Mouse (Mus musculus) urinary bladder, postnatal 14 days (tissue): ENCODE results near the gene Tnfrsf14.
A peak's percentile ranks its signal among the peaks of the same experiment; 100 is the strongest.

ENCODE experiments used
- DNase-seq: peaks from one replicate; pipeline ENCODE4 v3.0.0; 2021; ENCODE audit warnings: low spot score

Gene Tnfrsf14

DNA sequence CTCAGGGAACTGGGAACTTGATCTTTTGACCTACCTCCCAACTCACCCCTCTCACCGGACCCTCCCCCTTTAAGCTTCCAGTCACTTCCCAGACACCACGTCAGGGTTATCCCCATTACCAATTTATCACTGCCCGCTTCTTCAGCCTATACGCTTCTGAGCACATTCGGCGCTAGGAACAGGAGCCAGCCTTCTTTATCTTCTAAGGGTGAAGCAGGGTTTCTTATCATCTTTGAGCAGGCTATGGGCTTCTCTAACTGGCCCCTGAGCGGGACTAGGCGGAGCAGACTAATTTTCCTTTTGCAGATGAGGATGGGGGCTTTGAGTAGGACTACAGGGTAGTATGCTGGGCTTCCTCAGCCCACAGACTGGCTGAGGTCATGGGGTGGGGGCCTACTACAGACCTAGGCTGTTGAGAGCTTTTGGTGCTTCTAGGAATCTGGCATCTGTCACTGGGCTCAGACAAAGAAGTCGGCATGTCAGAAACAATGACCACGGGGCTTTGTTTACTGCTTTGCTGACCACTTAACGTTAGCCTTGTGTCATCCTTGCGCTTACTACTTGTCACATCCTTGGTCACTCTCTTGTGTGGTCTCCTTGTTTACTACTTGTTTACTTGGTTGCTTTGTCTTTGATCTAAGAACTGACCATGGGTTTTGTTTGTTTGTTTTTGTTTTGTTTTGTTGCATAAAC lies at the start of gene Tnfrsf14:
TSS of gene Tnfrsf14 (minus strand) at position 169 of the 693 bp plus-strand sequence.
- DNase-seq: no peak

GRCm38 (mm10) chr4:154974163-154974611 lies 45.8 kb upstream of the Tnfrsf14 start:
- peak; percentile 51 for DNase-seq

- no peak for DNase-seq
These were observed 44.2 kb upstream of the Tnfrsf14 start for GRCm38 (mm10) chr4:154972546-154972945.

DNA sequence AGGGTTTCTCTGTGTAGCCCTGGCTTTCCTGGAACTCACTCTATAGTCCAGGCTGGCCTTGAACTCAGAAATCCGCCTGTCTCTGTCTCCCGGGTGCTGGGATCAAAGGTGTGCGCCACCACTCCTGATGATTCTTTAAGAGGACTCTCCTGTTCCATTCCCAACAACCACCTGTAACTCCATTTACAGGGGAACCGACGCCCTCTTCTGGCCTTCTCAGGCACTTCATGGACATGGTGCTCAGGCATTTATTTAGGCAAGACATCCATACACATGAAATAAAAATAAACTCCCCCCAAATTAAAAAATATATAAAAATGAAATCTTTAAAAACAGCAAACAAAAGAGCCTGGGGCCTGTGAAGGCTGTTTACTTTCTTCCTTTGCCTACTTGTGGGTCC lies 38.8 kb upstream of the Tnfrsf14 start:
- DNase-seq: peak; percentile 60

- DNase-seq: no peak
These were observed 37.5 kb upstream of the Tnfrsf14 start for GRCm38 (mm10) chr4:154965856-154966255.

GRCm38 (mm10) chr4:154964581-154965235 lies 36.3 kb upstream of the Tnfrsf14 start:
- DNase-seq: no peak

GRCm38 (mm10) chr4:154963901-154964580 lies 35.7 kb upstream of the Tnfrsf14 start, which contains the start of gene Pank4:
Gene Pank4, plus strand, starts transcription at chr4:154964123.
- DNase-seq: peak; percentile 91

DNA sequence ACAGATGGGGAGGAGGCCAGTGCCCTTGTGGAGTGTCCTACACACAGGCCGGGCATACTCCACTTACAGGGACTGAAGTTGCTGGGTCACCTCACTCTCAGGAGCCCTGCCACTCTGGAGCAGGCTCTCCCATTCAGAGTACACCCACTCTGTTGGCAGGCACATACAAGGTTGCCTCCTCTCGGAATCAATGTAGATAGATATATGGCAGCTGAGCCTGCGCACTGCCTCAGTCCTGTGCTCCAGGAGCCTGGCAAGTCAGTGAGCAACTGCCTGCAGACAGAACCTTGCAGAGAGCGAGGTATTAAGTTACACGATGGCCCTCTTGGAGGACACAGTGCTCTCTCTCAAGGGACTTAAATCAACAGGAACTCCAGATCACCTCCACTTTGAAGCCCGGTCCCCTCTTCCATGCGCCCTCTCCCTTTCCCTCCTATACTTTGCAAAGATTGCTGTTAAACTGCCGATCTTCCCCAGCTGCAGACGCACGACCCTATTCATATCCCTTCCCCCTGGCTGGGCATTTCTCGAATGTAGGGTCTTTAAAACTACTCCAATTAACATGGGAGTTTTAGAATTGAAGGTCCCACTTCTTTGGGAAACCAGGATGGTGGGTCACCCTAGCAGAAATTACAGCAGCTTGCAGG lies 35.0 kb upstream of the Tnfrsf14 start:
- DNase-seq: no peak

GRCm38 (mm10) chr4:154962683-154963082 lies 34.3 kb upstream of the Tnfrsf14 start:
- no peak for DNase-seq

- no peak for DNase-seq
These were observed 33.5 kb upstream of the Tnfrsf14 start for GRCm38 (mm10) chr4:154961911-154962310.

DNA sequence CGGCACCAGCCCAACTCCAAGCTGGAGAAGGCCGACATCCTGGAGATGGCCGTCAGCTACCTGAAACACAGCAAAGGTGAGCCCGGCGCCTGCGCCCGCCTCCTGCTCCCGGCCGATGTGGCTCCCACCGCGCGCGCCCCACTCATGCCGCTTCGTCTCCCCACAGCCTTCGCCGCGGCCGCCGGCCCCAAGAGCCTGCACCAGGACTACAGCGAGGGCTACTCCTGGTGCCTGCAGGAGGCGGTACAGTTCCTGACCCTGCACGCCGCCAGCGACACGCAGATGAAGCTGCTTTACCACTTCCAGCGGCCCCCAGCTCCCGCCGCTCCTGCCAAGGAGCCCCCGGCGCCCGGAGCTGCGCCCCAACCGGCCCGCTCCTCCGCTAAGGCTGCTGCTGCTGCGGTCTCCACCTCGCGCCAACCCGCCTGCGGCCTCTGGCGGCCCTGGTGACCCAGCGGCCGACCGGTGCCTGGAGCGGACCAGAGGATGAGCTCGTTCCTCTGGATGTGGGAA lies 32.9 kb upstream of the Tnfrsf14 start:
- no peak for DNase-seq

DNA sequence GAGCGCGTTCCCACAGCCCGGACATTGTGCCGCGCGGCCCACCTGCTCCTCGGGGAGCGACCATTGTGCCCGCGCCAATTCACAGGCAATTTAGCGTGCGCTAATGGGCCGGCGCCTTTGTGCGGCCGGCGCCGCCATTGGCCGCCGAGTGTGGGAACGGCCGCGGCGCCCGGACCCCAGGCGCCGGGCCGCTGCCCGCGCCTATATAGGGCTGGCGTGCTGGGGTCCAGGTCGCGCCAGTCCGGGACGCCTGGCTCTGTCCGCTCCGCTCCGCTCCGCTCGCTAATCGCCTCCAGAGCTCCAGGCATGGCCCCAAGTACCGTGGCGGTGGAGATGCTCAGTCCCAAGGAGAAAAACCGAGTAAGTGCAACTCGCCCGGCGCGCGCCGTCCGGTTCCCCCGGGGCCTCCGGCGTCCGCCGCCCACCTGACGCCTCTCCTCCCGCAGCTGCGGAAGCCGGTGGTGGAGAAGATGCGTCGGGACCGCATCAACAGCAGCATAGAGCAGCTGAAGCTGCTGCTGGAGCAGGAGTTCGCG lies 32.4 kb upstream of the Tnfrsf14 start, which contains the start of gene Hes5:
TSS of gene Hes5 (plus strand) at position 234 of the 536 bp plus-strand sequence.
- DNase-seq: no peak

DNA sequence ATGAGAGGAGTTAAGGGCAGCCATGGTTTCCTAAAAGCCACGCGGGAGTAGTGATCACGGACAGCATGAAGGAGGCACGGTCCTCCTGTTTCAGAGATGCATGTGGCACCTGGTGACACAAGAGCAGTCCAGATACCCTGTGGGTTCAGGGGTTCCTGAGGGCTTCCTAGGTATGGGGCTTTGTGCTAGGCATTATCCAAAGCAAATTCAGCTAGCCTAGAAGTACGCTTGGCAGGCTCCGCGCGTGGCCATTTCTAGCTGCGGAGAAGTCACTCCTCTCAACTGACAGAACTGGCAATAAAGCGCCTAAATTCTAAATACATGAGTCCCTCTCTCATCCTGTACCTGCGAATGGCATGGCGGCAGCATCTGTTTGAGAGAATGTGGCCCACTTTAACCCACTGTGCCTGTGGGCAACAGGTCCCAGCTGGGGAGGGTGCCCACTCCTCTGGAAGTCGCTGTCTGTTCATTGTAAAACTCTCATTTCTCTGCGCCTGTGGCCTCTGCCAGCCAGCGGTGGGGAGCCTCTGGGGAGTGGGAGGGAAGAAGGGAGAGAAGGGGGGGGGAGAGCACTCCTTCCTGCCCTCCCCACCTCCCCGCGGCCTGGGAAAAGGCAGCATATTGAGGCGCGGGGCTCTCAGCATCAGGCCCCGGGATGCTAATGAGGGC lies 31.8 kb upstream of the Tnfrsf14 start:
- DNase-seq: no peak

- no peak for DNase-seq
These were observed 30.3 kb upstream of the Tnfrsf14 start for GRCm38 (mm10) chr4:154958621-154959020.

- DNase-seq: no peak
These were observed 29.8 kb upstream of the Tnfrsf14 start for GRCm38 (mm10) chr4:154958171-154958570.

- DNase-seq: no peak
These were observed 29.1 kb upstream of the Tnfrsf14 start for GRCm38 (mm10) chr4:154957289-154957993.

GRCm38 (mm10) chr4:154956604-154957003 lies 28.2 kb upstream of the Tnfrsf14 start:
- no peak for DNase-seq

DNA sequence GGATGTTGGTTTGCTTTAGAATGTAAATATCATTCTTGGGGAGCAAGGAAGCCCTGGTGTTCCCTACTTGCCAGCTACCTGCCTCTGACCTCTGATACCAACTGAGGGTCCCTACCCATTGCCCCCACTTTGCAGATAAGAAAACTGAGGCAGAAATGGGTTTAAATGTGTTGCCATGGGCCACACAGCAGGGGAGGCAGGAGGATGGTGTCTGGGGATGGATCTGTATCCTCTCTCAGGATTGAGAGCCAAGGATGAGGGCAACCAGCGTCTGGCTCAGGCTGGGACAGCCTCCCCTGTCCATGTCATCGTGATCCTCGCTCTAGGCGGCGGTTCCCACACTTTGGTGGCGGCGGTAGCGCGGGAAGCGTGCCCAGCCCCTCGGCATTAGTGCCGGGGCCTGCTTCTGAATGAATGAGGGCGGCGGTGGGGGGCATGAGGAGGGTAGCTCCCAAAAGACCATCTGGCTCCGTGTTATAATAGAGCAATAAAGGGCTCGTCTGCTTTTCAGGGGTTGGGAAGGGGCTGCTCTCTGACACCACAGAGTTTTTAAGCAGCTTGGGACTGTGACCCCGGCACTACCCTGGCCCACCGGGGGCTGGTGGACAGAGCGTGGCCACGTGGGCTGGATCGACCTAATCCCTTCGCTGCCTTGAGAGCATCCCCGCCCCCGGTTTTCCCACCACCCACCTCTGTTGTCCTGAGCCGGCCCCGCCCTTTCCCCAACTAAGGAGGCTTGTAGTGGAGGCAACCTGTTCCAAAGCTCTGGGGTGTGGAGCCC lies 24.3 kb upstream of the Tnfrsf14 start:
- DNase-seq: no peak

DNA sequence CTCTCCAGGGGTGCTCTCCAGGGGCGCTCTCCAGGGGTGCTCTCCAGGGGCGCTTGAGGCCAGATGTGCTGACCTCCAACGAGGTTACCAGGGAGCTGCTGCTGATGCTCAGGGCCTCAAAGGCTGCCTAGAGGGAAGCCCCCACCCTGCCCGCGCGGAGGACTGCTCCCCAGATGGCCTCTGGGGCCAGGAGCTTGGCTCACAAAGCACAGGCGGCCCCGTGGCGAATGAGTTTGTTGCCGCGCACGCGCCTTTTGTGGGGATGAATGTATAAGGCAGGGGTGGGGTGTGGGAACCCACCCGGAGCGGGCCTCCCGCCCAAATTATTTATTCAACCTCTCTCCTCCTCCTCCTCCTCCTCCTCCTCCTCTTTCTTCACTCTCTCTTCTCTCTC lies 21.2 kb upstream of the Tnfrsf14 start:
- DNase-seq: no peak
